Mouse (Mus musculus): ENCODE data around the gene Kcnc1. TPM values are rescaled to one million over a fixed set of nuclear protein-coding genes. Genes with fewer than 3 reads are reported as not detected.

Kcnc1 gene
- polyA plus RNA-seq, 1 experiment from 2014 or later = 0.18 TPM

DNA sequence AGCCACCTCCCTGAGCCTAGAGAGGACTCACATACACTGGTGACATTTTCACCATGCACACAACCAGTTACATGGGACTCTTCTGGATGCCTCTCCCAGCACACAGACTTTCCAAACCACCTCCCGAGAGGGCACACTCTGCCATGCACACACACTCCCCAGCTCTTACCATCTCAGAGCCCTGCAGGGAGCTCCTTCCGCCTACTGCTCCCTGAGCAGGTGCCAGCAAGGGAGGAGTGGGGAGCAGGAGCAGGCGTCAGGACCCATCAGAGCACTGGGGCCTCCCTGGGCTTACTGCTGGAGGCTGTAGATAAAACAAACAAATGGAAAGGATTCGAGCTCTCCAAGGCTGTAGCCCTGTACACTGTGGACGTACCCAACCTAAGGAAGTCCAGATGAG is 25.2 kb downstream of the Kcnc1 start:
- no peaks in the 10 kb centered on the region for H3K27me3 ChIP-seq (ENCODE audit: control insufficient read depth, insufficient read depth, low read length)
- no peak overlapping the region for H3K9ac ChIP-seq (ENCODE audit: low read length)
- TF ChIP-seq CTCF (IDR thresholded peaks at IDR 0.05; ENCODE audit: low read depth) = no peak
- no peak for TF ChIP-seq EP300 (optimal IDR thresholded peaks at IDR 0.05)
- H3K9me3 ChIP-seq (ENCODE audit: control insufficient read depth, low read length) = no peaks in the 10 kb centered on the region
- H3K4me2 ChIP-seq (replicated peaks; ENCODE audit: low read depth) = no peak overlapping the region
- WGBS = 24% methylated on average over 5 of the region's 5 CpGs
- ATAC-seq (ENCODE audit: low FRiP score, low TSS enrichment) (no peak), DNase-seq (ENCODE audit: low spot score) (no peak)
- no peak overlapping the region for H3K4me3 ChIP-seq (ENCODE audit: low read depth, low read length)
- no peaks in the 10 kb centered on the region for H3K4me1 ChIP-seq (replicated peaks; ENCODE audit: control insufficient read depth, insufficient read depth)
- H3K36me3 ChIP-seq (ENCODE audit: control insufficient read depth, insufficient read depth, low read length) = no peaks in the 10 kb centered on the region
- H3K27ac ChIP-seq (replicated peaks) = no peak overlapping the region

DNA sequence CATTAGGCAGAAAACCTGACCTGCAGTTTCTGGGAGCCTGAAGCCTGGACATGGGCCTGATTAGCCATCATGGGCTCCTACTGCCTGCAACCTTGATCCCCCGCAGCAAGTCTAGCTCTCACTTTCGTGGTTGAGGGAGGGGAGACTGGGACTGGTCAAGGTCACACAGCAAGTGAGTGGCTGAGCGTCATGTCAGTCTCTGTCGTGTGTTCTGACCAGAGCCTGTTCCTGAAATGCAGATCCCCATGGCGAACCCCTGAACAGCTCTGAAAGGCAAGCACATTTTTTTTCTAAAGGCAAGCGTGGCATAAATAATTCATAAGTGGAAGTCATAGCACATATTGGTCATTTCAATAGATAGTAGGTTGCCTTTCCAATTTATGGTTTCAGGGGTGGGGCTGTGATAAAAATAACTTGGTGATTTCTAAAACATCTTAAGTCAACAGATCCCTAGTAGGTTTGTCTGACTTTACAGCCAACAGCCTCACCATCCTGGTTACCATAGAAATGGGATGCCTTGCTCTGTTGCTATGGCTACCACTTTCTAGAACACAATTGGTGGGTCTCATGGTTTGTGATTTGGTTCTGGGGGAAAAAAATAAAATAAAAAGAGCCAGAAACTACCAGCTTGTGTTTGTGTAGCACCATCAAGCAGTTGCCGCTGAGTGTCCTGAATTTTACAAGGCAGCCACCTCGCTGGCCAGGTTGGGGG is 25.9 kb downstream of the Kcnc1 start:
- no peaks in the 10 kb centered on the region for H3K27me3 ChIP-seq (ENCODE audit: control insufficient read depth, insufficient read depth, low read length)
- ATAC-seq (ENCODE audit: low FRiP score, low TSS enrichment) (no peak), DNase-seq (ENCODE audit: low spot score) (no peak)
- no peak overlapping the region for H3K4me3 ChIP-seq (ENCODE audit: low read depth, low read length)
- H3K9me3 ChIP-seq (ENCODE audit: control insufficient read depth, low read length) = no peaks in the 10 kb centered on the region
- WGBS = 82% methylated on average over 8 of the region's 8 CpGs
- H3K4me2 ChIP-seq (replicated peaks; ENCODE audit: low read depth) = no peak overlapping the region
- H3K9ac ChIP-seq (ENCODE audit: low read length) = no peak overlapping the region
- H3K4me1 ChIP-seq (replicated peaks; ENCODE audit: control insufficient read depth, insufficient read depth) = no peaks in the 10 kb centered on the region
- H3K27ac ChIP-seq (replicated peaks) = no peak overlapping the region
- TF ChIP-seq CTCF (IDR thresholded peaks at IDR 0.05; ENCODE audit: low read depth) (no peak), EP300 (optimal IDR thresholded peaks at IDR 0.05) (no peak)
- no peaks in the 10 kb centered on the region for H3K36me3 ChIP-seq (ENCODE audit: control insufficient read depth, insufficient read depth, low read length)

DNA sequence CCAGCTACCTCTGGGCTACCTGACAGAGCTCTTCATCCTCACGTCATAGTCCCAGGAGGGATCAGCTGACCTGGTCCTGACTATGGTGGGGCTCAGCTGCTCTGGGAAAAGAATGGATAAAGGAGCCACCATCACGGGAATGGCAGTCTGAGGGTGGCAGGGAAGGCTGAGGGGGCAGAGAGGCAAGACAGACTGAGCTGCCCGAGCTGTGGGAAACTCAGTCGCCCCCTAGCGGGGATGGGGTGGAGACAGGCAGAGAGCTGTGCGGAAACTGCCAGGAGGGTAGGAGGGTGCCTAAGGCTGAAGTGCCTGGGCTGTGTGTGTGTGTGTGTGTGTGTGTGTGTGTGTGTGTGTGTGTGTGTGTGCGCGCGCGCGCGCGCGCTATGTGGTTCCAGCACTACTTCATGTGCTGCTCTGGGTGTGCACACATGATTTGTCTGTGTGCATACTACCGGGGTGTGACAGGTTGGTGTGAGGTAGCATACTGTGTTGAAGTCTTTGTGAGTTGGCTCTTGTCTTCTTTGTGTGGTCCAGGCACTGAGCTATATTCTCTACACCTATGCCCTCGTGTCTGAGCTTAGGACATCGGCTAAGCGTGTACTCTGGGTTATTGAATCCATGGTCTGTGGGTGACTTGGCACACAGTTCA is 26.6 kb downstream of the Kcnc1 start:
- TF ChIP-seq CTCF (IDR thresholded peaks at IDR 0.05; ENCODE audit: low read depth) (peak; percentile 67), EP300 (optimal IDR thresholded peaks at IDR 0.05) (no peak)
- Histone ChIP-seq H3K4me2 (replicated peaks; ENCODE audit: low read depth) (no peak overlapping the region), H3K36me3 (ENCODE audit: control insufficient read depth, insufficient read depth, low read length) (no peaks in the 10 kb centered on the region), H3K9ac (ENCODE audit: low read length) (no peak overlapping the region), H3K4me1 (replicated peaks; ENCODE audit: control insufficient read depth, insufficient read depth) (no peaks in the 10 kb centered on the region), H3K27ac (replicated peaks) (no peak overlapping the region), H3K27me3 (ENCODE audit: control insufficient read depth, insufficient read depth, low read length) (no peaks in the 10 kb centered on the region), H3K9me3 (ENCODE audit: control insufficient read depth, low read length) (no peaks in the 10 kb centered on the region), H3K4me3 (ENCODE audit: low read depth, low read length) (no peak overlapping the region)
- ATAC-seq (ENCODE audit: low FRiP score, low TSS enrichment) (0 out of 2 replicates have a peak, but pooled peaks have one; percentile 14), DNase-seq (ENCODE audit: low spot score) (peak; percentile 58)
- WGBS = 68% methylated on average over 13 of the region's 18 CpGs

DNA sequence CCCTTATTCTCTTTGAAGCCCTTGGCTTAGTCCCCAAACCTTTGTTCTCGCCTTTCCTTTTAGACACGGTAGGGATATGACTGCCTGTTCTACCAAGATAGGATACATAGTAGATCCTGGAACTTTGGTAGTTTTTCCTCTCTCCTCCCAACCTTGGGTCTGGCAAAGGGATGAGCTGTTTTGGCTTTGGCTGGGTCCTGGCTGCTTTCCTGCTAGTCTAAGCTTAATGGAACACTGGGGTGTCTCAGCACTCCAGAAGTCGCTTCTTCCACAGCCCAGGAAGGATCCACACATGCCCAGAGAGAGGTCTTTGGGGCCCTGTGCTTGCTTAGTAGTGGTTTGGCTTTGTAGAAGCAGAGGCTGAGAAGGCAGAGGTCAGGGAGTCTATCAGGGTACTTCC is 27.7 kb downstream of the Kcnc1 start:
- WGBS = 78% methylated on average over 3 of the region's 3 CpGs

DNA sequence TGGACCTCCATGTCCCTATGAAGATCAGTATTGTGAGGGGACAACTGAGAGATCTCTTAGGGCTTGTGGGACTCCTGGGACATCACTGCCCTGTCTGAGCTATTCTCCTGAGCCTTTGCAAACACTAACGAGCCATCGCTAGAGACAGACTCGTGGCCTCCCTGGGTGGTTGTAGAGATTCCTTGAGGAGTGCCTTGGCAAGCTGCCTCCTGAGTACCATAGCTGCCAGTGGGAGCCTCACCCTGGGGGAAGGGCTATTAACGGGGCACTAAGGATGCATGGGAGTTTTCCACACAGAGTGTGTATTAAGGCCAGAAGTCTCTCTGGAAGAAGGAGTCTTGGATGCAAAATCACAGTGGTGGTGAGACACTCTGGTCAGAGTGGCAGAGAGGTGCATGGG is 28.7 kb downstream of the Kcnc1 start:
- Histone ChIP-seq H3K4me3 (ENCODE audit: low read depth, low read length) (no peak overlapping the region), H3K9me3 (ENCODE audit: control insufficient read depth, low read length) (no peaks in the 10 kb centered on the region), H3K9ac (ENCODE audit: low read length) (no peak overlapping the region), H3K36me3 (ENCODE audit: control insufficient read depth, insufficient read depth, low read length) (no peaks in the 10 kb centered on the region), H3K27ac (replicated peaks) (no peak overlapping the region), H3K4me2 (replicated peaks; ENCODE audit: low read depth) (no peak overlapping the region), H3K4me1 (replicated peaks; ENCODE audit: control insufficient read depth, insufficient read depth) (no peaks in the 10 kb centered on the region), H3K27me3 (ENCODE audit: control insufficient read depth, insufficient read depth, low read length) (no peaks in the 10 kb centered on the region)
- 56% methylated on average over 4 of the region's 4 CpGs for WGBS
- TF ChIP-seq CTCF (IDR thresholded peaks at IDR 0.05; ENCODE audit: low read depth) (no peak), EP300 (optimal IDR thresholded peaks at IDR 0.05) (no peak)
- DNase-seq (ENCODE audit: low spot score) = no peak
- ATAC-seq (ENCODE audit: low FRiP score, low TSS enrichment) = no peak

More for the DNA sequence above, 27.7 kb downstream of the Kcnc1 start:
- H3K36me3 ChIP-seq (ENCODE audit: control insufficient read depth, insufficient read depth, low read length) = no peaks in the 10 kb centered on the region
- no peak overlapping the region for H3K4me3 ChIP-seq (ENCODE audit: low read depth, low read length)
- no peaks in the 10 kb centered on the region for H3K27me3 ChIP-seq (ENCODE audit: control insufficient read depth, insufficient read depth, low read length)
- no peaks in the 10 kb centered on the region for H3K9me3 ChIP-seq (ENCODE audit: control insufficient read depth, low read length)
- H3K4me2 ChIP-seq (replicated peaks; ENCODE audit: low read depth) = no peak overlapping the region
- no peak overlapping the region for H3K27ac ChIP-seq (replicated peaks)
- DNase-seq (ENCODE audit: low spot score) (no peak), ATAC-seq (ENCODE audit: low FRiP score, low TSS enrichment) (no peak)
- no peak overlapping the region for H3K9ac ChIP-seq (ENCODE audit: low read length)
- TF ChIP-seq EP300 (optimal IDR thresholded peaks at IDR 0.05) = no peak
- no peak for TF ChIP-seq CTCF (IDR thresholded peaks at IDR 0.05; ENCODE audit: low read depth)
- H3K4me1 ChIP-seq (replicated peaks; ENCODE audit: control insufficient read depth, insufficient read depth) = no peaks in the 10 kb centered on the region

DNA sequence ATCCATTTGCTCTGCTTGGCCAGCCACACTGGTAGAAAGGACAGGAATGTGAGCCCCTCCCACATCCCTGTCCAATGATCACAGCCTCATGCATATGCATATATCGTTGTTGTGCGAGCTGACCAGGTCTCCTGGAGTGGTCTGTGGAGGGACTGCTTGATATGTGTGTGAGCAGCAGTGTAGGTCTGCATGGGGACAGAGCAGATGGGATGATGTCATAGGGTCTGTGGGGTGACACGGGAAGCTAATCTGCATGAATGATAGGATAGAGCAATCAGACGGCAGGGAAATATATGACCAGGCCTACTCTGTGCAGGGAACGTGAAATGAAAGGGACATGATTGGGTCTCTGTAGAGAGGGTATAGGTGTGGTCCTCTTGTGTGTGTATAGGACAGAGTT is 37.6 kb downstream of the Kcnc1 start:
- no peak for DNase-seq (ENCODE audit: low spot score)
- no peaks in the 10 kb centered on the region for H3K9me3 ChIP-seq (ENCODE audit: control insufficient read depth, low read length)
- H3K27ac ChIP-seq (replicated peaks) = no peak overlapping the region
- no peak for ATAC-seq (ENCODE audit: low FRiP score, low TSS enrichment)
- WGBS = 63% methylated on average over 5 of the region's 5 CpGs
- no peaks in the 10 kb centered on the region for H3K36me3 ChIP-seq (ENCODE audit: control insufficient read depth, insufficient read depth, low read length)
- no peak overlapping the region for H3K4me3 ChIP-seq (ENCODE audit: low read depth, low read length)
- no peak overlapping the region for H3K9ac ChIP-seq (ENCODE audit: low read length)
- H3K4me1 ChIP-seq (replicated peaks; ENCODE audit: control insufficient read depth, insufficient read depth) = no peaks in the 10 kb centered on the region
- no peak overlapping the region for H3K4me2 ChIP-seq (replicated peaks; ENCODE audit: low read depth)
- no peaks in the 10 kb centered on the region for H3K27me3 ChIP-seq (ENCODE audit: control insufficient read depth, insufficient read depth, low read length)
- no peak for TF ChIP-seq CTCF (IDR thresholded peaks at IDR 0.05; ENCODE audit: low read depth)
- TF ChIP-seq EP300 (optimal IDR thresholded peaks at IDR 0.05) = no peak
